Mouse (Mus musculus): Measurements from ENCODE around the gene Catsper3. TPM values are rescaled to one million over a fixed set of nuclear protein-coding genes. Genes with fewer than 3 reads are reported as not detected.

Catsper3 gene
- polyA plus RNA-seq, 1 experiment from 2014 or later, result not detected

DNA sequence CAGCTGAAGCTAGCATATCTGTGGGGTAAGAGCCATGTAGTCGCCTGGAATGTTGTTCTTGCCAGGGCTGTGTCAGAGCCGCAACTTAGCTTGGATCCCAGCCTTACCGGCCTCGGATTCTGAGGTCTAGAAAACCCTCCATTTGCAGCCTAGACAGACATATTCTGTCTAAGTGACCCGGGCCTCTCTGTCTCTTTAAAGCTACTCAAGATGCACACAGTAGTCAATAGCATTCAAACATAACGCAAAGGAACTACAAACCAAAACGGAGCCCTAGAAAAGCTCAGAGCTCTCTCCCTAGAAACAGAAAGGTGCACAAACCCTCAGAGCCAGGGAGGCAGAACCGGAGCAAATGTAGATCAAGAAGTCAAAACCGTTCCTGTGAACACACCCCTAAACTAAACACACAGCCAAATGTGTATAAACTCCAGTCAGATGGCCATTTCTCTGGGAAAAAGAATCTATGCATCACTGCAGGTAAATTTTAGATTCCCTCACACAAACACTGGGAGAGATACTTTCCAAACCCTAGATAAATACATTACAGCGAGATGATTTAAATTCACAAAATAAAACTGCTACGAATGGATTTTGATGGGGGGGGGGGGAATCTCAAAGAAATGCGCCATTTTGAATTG is 44.8 kb downstream of the Catsper3 start:
- H3K9ac ChIP-seq (ENCODE audit: low read depth, low read length), result no peak overlapping the region
- no peaks in the 10 kb centered on the region for H3K36me3 ChIP-seq (ENCODE audit: control insufficient read depth, insufficient read depth, low read length)
- H3K4me2 ChIP-seq, result no peak overlapping the region
- H3K4me1 ChIP-seq (replicated peaks; ENCODE audit: control insufficient read depth, insufficient read depth, low read length), result no peaks in the 10 kb centered on the region; the same call in 1 of the 2 replicates
- DNase-seq (ENCODE audit: low spot score) (no peak), ATAC-seq (replicated peaks; ENCODE audit: low FRiP score) (no peak)
- H3K9me3 ChIP-seq (ENCODE audit: control insufficient read depth, low read length), result no peaks in the 10 kb centered on the region
- 6% methylated on average over 12 of the region's 12 CpGs for WGBS
- H3K4me3 ChIP-seq (ENCODE audit: low read depth, low read length), result peak overlapping the region; percentile 20; the same call in 1 of the 2 replicates
- peaks cover 97% of the 10 kb centered on the region for H3K27me3 ChIP-seq (replicated peaks; ENCODE audit: control insufficient read depth, insufficient read depth, low read length)
- H3K27ac ChIP-seq (ENCODE audit: low read depth, low read length), result no peak overlapping the region

- Histone ChIP-seq H3K9me3 (ENCODE audit: control insufficient read depth, low read length) (no peaks in the 10 kb centered on the region), H3K36me3 (ENCODE audit: control insufficient read depth, insufficient read depth, low read length) (no peaks in the 10 kb centered on the region), H3K27me3 (replicated peaks; ENCODE audit: control insufficient read depth, insufficient read depth, low read length) (peaks cover 97% of the 10 kb centered on the region), H3K4me1 (replicated peaks; ENCODE audit: control insufficient read depth, insufficient read depth, low read length) (no peaks in the 10 kb centered on the region; the same call in 1 of the 2 replicates), H3K4me2 (peak overlapping the region; percentile 54), H3K9ac (ENCODE audit: low read depth, low read length) (no peak overlapping the region), H3K27ac (ENCODE audit: low read depth, low read length) (no peak overlapping the region), H3K4me3 (ENCODE audit: low read depth, low read length) (peak overlapping the region; percentile 40)
- DNase-seq (ENCODE audit: low spot score), result peak; percentile 65
- 1% methylated on average over 48 of the region's 48 CpGs for WGBS
- ATAC-seq (replicated peaks; ENCODE audit: low FRiP score), result no peak
Measured at GRCm38 (mm10) chr13:55830081-55830832, 45.9 kb downstream of the Catsper3 start.

- Histone ChIP-seq H3K4me2 (peak overlapping the region; percentile 54), H3K27me3 (replicated peaks; ENCODE audit: control insufficient read depth, insufficient read depth, low read length) (peaks cover 97% of the 10 kb centered on the region), H3K4me3 (ENCODE audit: low read depth, low read length) (peak overlapping the region; percentile 40), H3K27ac (ENCODE audit: low read depth, low read length) (no peak overlapping the region), H3K9ac (ENCODE audit: low read depth, low read length) (no peak overlapping the region), H3K9me3 (ENCODE audit: control insufficient read depth, low read length) (no peaks in the 10 kb centered on the region), H3K4me1 (replicated peaks; ENCODE audit: control insufficient read depth, insufficient read depth, low read length) (no peaks in the 10 kb centered on the region; the same call in 1 of the 2 replicates), H3K36me3 (ENCODE audit: control insufficient read depth, insufficient read depth, low read length) (no peaks in the 10 kb centered on the region)
- DNase-seq (ENCODE audit: low spot score), result peak; percentile 44
- ATAC-seq (replicated peaks; ENCODE audit: low FRiP score), result no peak
- WGBS, result under 1% methylated on average over 52 of the region's 82 CpGs
Measured at GRCm38 (mm10) chr13:55830833-55831721, 46.7 kb downstream of the Catsper3 start.

DNA sequence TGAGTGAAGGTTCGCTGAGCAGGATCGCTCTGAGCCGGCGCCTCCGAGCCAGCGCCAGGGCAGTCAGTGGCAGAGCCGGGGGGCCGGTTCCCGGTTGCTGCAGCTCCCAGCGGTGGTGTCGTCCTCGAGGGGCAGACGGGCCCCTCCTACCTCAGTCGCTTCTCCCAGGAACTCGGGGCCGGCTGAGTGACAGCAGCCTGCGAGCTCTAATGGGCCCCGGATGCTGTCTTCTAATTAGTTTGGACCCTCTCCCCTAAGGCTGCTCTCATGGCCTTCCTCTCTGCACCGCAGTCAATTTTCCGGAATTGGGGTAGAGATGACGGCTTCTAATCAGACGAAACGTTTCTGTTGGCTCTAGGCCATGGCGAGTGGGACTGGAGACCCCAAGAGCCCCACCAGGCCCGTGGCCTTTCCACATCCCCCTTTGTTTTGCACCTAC is 47.4 kb downstream of the Catsper3 start:
- DNase-seq (ENCODE audit: low spot score), result no peak
- peak overlapping the region; percentile 54; the same call in 1 of the 2 replicates for H3K4me2 ChIP-seq
- no peak overlapping the region for H3K4me3 ChIP-seq (ENCODE audit: low read depth, low read length)
- WGBS, result 3% methylated on average over 25 of the region's 25 CpGs
- H3K4me1 ChIP-seq (replicated peaks; ENCODE audit: control insufficient read depth, insufficient read depth, low read length), result no peaks in the 10 kb centered on the region; the same call in 1 of the 2 replicates
- H3K27ac ChIP-seq (ENCODE audit: low read depth, low read length), result no peak overlapping the region
- peaks cover 97% of the 10 kb centered on the region for H3K27me3 ChIP-seq (replicated peaks; ENCODE audit: control insufficient read depth, insufficient read depth, low read length)
- no peak for ATAC-seq (replicated peaks; ENCODE audit: low FRiP score)
- H3K9me3 ChIP-seq (ENCODE audit: control insufficient read depth, low read length), result no peaks in the 10 kb centered on the region
- H3K36me3 ChIP-seq (ENCODE audit: control insufficient read depth, insufficient read depth, low read length), result no peaks in the 10 kb centered on the region
- no peak overlapping the region for H3K9ac ChIP-seq (ENCODE audit: low read depth, low read length)

- no peak for DNase-seq (ENCODE audit: low spot score)
- Histone ChIP-seq H3K4me3 (ENCODE audit: low read depth, low read length) (no peak overlapping the region), H3K36me3 (ENCODE audit: control insufficient read depth, insufficient read depth, low read length) (no peaks in the 10 kb centered on the region), H3K27ac (ENCODE audit: low read depth, low read length) (no peak overlapping the region), H3K9ac (ENCODE audit: low read depth, low read length) (no peak overlapping the region), H3K27me3 (replicated peaks; ENCODE audit: control insufficient read depth, insufficient read depth, low read length) (peaks cover 99% of the 10 kb centered on the region), H3K4me1 (replicated peaks; ENCODE audit: control insufficient read depth, insufficient read depth, low read length) (no peaks in the 10 kb centered on the region; the same call in 1 of the 2 replicates), H3K4me2 (no peak overlapping the region), H3K9me3 (ENCODE audit: control insufficient read depth, low read length) (no peaks in the 10 kb centered on the region)
- ATAC-seq (replicated peaks; ENCODE audit: low FRiP score), result no peak
- 48% methylated on average over 1 of the region's 1 CpGs for WGBS
Measured at GRCm38 (mm10) chr13:55832602-55833001, 48.2 kb downstream of the Catsper3 start.

DNA sequence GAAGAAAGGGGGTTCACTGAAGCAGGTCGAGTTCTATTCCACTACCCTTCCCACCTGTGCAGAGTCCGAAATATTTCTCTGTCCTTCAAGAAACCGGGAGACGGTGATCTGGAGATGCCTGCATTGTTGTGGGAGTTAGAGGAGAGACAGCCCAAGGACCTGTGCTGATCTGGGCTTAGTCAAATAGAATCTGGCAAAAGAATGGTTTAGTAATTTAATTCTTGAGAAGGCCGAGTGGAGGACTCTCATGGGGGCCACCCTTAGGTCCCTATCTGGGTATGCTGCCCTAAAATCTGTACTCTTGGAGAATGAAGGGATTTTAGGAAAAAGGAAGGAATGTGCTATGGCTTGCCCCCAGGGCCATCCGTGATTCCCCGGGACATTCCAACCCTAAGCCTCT is 49.6 kb downstream of the Catsper3 start:
- ATAC-seq (replicated peaks; ENCODE audit: low FRiP score) (no peak), DNase-seq (ENCODE audit: low spot score) (no peak)
- Histone ChIP-seq H3K9ac (ENCODE audit: low read depth, low read length) (no peak overlapping the region), H3K4me1 (replicated peaks; ENCODE audit: control insufficient read depth, insufficient read depth, low read length) (no peaks in the 10 kb centered on the region; the same call in 1 of the 2 replicates), H3K27ac (ENCODE audit: low read depth, low read length) (no peak overlapping the region), H3K4me2 (no peak overlapping the region), H3K36me3 (ENCODE audit: control insufficient read depth, insufficient read depth, low read length) (no peaks in the 10 kb centered on the region), H3K9me3 (ENCODE audit: control insufficient read depth, low read length) (no peaks in the 10 kb centered on the region), H3K4me3 (ENCODE audit: low read depth, low read length) (no peak overlapping the region), H3K27me3 (replicated peaks; ENCODE audit: control insufficient read depth, insufficient read depth, low read length) (peaks cover 99% of the 10 kb centered on the region)
- 7% methylated on average over 7 of the region's 7 CpGs for WGBS

GRCm38 (mm10) chr13:55834667-55835066 is 50.3 kb downstream of the Catsper3 start:
- Histone ChIP-seq H3K4me2 (no peak overlapping the region), H3K27me3 (replicated peaks; ENCODE audit: control insufficient read depth, insufficient read depth, low read length) (peaks cover 99% of the 10 kb centered on the region), H3K9me3 (ENCODE audit: control insufficient read depth, low read length) (no peaks in the 10 kb centered on the region), H3K4me1 (replicated peaks; ENCODE audit: control insufficient read depth, insufficient read depth, low read length) (no peaks in the 10 kb centered on the region; the same call in 1 of the 2 replicates), H3K36me3 (ENCODE audit: control insufficient read depth, insufficient read depth, low read length) (no peaks in the 10 kb centered on the region), H3K4me3 (ENCODE audit: low read depth, low read length) (no peak overlapping the region), H3K27ac (ENCODE audit: low read depth, low read length) (no peak overlapping the region), H3K9ac (ENCODE audit: low read depth, low read length) (no peak overlapping the region)
- no peak for DNase-seq (ENCODE audit: low spot score)
- no peak for ATAC-seq (replicated peaks; ENCODE audit: low FRiP score)
- WGBS, result 9% methylated on average over 5 of the region's 5 CpGs

DNA sequence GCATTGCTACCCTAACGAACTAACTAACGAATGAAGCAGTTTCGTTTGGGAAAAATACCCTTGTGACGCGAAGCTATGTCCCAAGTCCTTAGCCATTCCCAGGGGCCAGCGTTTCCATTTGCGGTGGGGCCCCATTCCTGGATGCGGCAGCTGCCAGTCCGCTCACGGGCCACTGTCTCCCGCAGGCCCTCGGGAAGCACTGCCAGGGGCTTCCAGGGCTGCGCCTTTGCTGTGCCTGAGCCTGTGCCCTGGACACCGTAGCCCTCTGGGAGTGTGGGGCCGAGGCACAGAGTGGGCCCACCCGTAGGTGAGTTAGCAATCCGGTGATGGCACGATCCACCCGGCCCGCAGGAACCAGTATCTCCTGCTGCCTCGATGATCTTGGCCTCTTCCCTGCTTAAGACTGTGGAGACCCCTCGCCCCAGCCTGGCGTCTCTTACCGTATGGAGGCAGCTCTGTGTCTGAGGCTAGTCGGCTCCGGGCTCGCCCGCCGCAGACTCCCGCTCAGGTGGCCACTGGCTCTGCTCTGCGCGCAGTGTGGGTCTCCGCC is 51.3 kb downstream of the Catsper3 start:
- peak overlapping the region; percentile 5; the same call in 1 of the 2 replicates for H3K4me2 ChIP-seq
- H3K27ac ChIP-seq (ENCODE audit: low read depth, low read length), result no peak overlapping the region
- no peak overlapping the region for H3K4me3 ChIP-seq (ENCODE audit: low read depth, low read length)

More for the DNA sequence above, 51.3 kb downstream of the Catsper3 start:
- no peaks in the 10 kb centered on the region for H3K36me3 ChIP-seq (ENCODE audit: control insufficient read depth, insufficient read depth, low read length)
- no peak for ATAC-seq (replicated peaks; ENCODE audit: low FRiP score)
- WGBS, result 3% methylated on average over 33 of the region's 33 CpGs
- H3K9me3 ChIP-seq (ENCODE audit: control insufficient read depth, low read length), result no peaks in the 10 kb centered on the region
- peaks cover 99% of the 10 kb centered on the region for H3K27me3 ChIP-seq (replicated peaks; ENCODE audit: control insufficient read depth, insufficient read depth, low read length)
- H3K9ac ChIP-seq (ENCODE audit: low read depth, low read length), result no peak overlapping the region
- no peaks in the 10 kb centered on the region; the same call in 1 of the 2 replicates for H3K4me1 ChIP-seq (replicated peaks; ENCODE audit: control insufficient read depth, insufficient read depth, low read length)
- peak; percentile 49 for DNase-seq (ENCODE audit: low spot score)
